Mouse (Mus musculus): ENCODE data around the gene Slc5a10.
"Not testable (repeated sequence)": the region's sequence is repeated elsewhere in the genome, so short reads cannot be mapped to it uniquely, and the experiment has no call there.

The Slc5a10 gene

DNA sequence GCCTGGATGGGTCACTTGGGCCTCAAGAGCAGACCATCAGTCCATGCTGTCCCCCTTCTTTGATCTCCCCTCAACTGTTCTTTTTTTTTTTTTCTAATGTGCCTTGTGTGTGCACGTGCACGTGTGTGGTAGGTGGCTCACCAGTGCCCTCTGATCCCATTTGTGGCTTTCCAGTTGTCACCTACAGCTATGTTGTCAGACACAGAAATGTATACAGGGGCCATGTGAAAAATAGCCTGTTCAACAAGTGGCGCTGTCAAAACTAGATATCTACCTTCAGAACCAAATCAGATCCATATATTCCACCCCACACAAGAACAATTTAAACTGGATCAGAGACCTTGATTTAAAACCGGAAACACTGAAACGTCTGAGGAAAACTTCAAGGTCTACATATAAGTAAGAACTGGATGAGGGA lies 71.5 kb downstream of the Slc5a10 start:
- no peak for DNase-seq (ENCODE audit: low spot score)

DNA sequence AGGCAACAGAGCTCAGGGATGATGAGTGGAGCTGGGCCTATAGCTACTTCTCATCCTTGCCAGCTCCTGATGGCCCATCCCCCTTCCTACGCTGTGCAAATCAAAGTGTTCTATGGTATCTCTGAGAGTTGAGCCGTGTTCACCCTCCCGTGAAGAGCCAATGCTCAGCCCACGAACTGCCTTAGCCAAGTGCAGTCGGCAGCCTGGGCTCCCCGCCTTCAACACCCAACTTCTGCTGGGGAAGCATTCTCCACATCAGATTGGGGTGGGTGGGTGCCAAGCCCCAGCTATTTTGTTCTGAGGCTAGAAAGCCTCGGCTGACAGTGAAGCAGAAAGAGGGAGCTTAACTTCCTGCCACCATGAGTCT lies 71.9 kb downstream of the Slc5a10 start:
- no peak for DNase-seq (ENCODE audit: low spot score)

DNA sequence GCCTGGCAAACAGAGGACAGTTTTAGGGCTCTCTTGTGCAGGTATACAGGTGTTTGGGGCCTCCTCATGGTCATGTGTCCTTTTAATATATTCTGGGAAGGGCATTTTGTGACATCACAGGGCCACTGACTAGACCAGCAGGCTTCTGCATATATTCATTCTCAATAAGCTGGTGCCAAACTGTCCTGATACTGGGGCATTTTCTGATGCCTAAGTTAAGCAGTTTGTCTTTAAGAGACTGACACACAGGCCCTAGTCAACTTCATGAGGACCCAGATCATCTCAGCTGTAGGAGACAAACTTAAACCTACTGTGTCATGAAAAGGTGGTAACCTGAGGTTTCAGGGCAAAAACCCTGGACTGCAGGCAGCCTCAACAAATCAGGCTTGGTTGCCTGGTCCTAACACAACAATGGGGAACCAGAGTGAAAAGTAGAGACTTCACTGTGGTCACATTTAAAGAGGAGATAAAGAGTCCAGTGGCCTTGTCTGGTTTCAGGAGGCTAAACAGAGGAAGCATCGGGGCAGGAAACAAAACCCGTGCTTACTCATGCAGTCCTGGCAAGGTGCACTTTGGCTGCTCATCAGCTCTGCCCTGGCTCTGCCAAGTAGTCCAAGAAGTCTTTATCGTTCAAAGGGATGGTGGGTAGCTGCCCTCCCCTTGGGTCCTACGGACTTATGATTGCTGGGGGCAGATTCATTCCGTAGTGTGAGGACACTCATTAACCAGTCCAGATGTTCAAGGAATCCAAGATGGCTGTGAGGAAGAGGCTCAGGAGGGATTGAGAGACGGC lies 72.5 kb downstream of the Slc5a10 start:
- DNase-seq (ENCODE audit: low spot score): no peak

DNA sequence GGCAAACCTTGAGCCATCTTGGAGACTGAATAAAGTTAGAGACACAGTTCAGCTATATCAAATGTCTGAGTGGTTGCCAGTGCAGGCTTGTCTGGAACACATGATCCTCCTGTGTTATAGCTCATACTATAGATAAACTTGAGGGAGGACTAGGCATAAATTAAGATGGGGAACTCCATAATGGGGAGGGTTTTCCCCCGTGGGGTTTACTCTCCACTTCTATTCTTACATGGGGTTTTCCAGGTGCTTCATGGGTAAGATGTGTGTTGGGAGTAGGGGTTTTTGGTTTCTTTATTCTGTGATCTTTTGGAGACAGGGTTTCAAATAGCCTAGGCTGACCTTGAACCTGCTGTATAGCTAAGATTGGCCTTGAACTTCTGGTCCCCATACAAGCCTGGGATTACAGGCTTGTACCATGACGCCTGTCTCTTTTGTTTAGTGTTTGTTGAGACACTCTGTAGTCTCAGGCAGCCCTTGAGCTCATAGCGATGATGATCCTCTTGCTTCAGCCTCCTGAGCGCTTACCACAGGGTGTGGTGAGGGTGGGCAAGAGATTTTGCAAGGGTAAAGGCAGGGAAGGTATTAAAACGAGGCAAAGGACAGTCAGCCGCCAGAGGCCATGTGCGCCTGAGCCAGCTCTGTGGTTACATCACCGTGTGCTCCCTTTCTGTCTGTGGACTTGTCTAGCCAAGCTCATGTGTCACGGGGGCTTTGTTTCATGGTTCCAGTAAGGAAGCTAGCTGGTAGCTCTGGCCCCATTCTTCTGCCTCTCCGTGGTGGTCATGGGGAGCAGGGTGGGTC lies 73.3 kb downstream of the Slc5a10 start:
- peak; percentile 73 for DNase-seq (ENCODE audit: low spot score)

DNA sequence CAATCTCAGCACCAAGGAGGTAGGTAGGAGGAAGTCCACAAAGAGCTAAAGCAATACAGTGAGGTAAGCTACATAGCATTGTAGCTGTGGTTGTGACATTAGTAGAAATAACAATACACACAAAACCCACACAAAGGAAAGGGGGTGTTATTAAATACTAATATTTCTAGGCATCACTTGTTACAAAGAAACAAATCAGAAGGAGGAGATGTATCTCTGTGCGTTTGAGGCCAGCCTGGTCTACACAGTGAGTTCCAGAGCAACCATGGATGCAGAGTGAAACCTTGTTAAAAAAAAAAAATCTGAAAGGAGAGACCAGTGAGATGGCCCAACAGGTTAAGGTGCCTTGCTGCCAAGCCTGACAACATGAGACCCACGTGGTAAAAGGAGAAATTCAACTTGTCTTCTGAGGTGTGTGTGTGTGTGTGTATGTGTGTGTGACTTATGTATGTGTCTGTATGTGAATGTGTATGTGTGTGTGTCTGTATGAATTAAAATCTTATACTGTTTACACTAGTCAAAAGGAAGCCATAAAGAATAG lies 74.1 kb downstream of the Slc5a10 start:
- DNase-seq (ENCODE audit: low spot score): no peak

DNA sequence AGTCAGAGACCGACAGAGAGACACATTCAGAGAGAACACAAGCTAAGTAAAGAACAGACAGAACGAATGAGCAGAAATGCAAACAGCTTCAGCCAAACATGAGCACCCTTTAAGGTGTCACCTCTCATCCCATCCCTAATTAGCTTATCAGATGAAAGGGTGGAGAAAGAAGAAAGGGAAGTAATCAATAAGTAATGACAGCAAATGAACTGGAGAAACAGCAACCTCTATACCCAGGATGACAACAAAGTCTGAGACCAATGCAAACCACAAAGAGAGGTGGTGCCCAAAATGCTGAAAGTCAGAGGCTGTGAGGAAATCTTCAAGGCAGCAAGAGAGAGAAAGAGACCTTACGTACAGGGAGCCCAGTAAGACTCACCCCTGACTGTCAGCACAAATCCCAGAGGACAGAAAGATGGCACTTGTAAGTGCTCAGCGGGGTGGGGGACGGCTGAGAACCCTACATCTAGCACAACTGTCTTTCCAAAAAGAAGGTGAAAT lies 75.2 kb downstream of the Slc5a10 start:
- DNase-seq (ENCODE audit: low spot score): no peak

DNA sequence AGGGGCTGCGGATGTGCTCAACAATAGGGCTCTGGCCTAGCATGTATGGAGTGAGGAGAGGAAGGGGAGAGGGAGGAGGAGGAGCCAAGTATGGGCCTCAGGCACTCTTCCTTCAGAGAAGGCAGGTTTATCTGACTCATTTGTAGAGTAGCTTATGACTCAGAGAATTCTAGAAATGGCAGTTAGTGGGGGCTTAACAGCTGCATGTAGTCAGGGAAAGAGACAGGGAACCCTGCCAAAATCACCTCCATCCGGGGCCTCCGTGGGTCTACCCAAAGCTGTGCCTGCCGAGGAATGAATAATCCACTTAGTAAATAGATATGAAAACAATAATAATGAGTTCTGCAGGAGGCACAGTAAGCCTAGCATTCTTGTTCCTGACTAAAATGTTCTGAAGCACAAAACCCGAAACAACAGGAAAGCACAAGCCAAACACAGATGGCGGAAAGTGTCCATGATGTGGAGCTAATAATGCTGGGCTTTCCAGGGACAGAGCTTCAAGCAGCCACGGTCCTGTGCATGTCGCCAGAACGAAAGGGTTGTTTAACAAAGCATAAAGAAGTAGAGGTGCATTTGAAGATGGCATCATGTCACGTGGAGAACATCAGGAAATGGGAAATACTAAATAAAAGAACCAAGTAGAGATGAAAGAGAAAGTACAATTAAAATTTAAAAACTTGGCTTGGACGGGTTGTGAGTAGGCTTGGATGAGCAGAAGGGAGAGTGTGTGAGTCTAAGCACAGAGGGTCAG lies 75.9 kb downstream of the Slc5a10 start:
- DNase-seq (ENCODE audit: low spot score): no peak

DNA sequence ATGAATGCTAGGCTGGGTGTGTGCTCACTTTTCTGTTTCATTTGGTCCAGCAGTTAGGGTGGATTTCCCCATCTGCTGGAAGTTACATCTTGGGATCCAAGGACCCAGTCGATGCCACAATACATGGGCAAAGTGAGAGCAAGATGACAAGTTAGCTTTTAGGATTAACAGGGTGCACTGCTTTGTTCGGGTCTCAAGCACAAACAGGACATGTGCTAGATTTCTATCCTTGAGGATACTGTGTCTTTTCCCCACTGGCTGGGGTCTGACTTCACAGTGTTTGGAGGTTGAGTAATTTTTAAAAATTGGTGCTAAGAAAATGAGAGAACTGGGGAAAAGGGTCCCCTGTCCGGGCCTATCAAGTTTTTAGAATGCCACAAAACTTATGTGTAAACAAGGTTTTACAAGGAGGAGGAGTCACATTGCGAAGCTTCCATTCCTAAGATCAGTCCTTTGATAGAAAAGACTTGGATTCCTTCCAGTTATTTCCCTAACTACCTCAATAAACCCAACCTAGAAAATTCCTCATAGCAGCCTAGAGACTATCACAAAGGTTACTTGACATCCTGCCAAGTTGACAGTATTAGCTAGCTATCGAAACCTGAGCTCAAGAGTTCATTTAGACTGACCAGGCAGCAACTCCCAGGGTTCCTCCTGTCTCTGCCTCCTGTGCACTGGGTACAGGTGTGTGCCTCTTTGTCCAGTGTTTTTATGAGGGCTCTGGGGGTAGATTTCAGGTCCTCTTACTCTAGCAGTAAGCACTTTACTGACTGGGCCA lies 77.3 kb downstream of the Slc5a10 start:
- DNase-seq (ENCODE audit: low spot score): no peak

DNA sequence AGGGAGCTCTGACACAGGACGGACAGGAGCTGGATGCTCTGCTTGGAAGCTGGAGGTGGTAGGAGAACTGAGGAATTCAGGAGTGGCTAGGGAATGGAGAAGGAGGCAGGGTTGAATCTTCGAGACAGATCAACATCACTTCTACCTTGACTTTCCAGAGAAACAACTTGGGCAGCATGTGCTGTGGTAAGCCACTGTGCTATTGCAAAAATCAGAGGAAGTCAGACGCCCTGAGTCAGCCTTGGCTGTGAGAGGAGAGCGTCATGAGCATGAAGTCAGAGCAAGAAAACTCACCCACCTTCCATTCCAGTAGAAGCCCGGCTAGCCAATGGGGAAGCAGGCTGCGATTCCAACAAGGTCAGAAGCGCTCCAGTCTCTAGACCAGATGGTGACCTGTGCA lies 78.5 kb downstream of the Slc5a10 start:
- DNase-seq (ENCODE audit: low spot score): no peak

DNA sequence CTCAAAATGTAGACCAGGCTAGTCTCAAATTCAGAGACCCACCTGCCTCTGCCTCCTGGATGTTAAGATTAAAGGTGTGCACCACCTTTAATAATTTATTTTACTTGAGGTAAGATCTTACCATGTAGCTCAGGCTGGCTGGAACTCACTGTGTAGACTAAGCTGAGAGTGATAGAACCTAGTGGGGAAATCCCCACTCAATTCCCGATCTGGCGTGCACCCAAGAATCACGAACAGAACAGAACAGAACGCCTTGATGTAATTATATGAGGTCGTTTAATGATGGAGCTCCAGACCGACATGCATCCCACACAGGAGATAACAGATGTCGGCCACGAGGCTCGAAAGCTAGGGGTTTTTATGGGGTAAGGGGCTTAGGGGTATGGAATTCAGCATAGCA lies 80.0 kb downstream of the Slc5a10 start:
- DNase-seq (ENCODE audit: low spot score): not testable (repeated sequence)

DNA sequence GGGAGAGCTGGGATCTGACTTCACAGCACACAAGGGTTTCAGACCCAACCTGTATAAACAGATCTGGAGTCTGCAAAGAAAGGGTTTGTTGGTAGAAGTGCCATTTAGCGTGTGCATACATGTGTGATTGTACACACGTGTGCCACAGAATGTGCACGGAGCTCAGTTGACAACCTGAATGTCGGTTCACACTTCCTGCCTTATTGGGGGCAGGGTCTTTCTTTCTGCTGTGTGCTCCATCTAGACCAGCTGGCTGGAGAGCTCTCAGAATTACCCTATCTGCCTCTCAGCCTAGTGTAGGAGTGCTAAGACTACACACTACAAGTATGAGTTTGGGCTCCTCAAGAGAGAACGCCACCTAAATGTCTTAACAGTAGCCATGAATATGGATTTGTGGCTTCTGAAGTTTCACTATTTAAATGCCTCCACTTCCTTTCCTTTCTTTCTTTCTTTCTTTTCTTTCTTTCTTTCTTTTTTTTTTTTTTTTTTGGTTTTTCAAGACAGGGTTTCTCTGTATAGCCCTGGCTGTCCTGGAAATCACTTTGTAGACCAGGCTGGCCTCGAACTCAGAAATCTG lies 80.9 kb downstream of the Slc5a10 start:
- DNase-seq (ENCODE audit: low spot score): no peak

DNA sequence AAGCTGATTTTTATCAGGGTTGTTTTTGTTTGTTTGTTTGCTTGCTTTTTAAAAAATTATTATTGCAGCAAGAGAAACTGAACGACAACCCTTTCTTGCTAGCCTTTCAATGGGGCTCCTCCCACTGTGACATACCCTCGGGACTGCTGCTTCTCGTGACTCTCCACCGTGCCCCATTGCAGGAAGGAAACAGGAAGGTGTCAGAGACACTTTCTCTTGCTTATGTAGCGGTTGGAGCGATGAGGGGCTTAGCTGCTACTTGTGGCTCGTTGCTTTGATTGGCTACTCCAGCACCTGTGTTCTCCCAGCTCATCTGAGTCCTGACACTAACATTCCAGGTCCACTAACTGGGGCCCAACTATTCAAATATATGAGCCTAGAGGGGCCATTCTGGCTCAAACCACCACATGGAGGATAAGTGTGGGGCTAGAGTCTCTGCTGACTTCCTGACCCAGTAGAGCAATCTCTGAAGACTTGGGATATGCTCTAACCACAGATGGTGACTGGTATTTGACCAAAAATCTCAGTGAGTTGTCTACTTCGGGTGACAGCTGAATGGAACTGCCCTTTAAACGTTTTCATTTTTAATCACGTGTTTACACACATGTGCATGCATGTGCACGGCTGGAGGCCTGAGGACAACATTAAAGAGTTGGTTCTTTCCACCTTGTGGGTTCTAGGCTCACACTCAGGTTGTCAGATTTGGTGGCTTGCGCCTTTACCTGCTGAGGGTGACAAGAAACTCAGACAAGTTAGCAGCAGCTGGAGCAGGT lies 81.7 kb downstream of the Slc5a10 start:
- peak; percentile 73 for DNase-seq (ENCODE audit: low spot score)

DNA sequence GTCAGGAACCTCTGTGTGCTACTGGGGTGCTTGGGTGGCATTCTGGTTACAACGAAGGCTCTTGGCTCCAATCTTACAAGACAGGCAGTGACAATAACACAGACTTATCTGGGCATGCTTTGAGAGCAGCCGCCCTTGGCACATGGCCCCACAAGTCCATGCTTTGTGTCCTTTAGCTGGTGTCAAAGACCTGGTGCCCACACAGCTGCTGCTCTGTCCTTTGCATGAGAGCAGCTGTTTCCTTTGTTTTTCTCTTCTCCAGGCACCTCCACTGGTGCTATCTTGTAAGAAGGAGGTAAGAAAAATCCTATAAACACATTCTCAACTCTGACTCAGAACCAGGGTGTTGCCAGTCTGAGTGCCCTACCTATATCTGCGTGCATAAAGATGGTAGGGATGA lies 82.8 kb downstream of the Slc5a10 start:
- DNase-seq (ENCODE audit: low spot score): no peak

DNA sequence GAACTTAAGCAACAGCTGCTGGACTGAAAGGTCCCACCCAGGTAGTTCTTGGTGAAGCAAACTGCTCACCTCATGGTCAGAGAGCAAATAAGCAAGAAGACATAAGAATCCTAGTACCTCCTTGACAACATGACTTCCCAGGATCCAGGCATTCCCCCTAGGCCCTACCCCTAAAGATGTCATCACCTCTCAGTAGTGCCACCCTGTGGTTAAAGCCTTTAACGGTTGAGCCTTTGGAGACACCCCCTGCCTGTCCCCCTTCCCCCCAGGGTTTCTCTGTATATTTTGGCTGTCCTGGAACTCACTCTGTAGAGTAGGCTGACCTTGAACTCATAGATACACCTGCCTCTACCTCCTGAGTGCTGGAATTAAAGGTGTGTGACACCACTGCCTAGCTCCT lies 83.2 kb downstream of the Slc5a10 start:
- no peak for DNase-seq (ENCODE audit: low spot score)

DNA sequence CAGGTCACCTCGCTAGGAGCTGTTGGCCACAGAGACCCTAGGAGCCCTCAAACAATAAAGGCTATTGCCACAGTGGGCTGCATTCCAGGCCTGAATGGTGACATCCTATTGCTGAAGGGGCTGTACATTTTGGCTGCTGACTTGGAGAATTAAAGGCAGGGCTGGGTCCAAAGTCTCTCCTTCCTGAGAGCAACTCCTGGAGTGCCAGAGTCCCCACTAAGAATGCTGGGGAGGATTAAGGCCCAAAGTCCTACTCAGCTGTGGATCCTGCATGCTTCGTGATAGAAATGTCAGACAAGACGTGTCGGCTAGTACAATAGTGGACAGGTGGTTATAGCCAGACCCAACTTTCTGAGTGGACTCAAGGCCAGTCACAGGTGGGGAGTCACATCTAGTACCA lies 84.3 kb downstream of the Slc5a10 start:
- DNase-seq (ENCODE audit: low spot score): not testable (repeated sequence)

DNA sequence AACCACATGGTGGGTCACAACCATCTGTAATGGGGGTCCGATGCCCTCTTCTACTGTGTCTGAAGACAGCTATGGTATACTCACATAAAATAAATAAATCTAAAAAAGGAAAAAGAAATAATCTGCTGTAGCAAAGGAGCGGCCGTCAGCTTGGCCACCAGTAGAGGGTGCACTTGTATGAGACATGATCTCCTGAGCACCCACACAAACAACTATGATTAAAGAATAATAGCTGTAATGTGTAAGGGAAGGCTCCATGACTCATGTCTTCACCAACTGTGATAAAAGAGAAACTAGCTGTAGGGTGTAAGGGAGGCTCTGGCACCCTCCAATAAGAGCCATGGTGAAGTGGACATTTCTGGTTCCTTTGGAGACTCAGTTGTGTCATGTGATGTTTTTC lies 91.0 kb downstream of the Slc5a10 start:
- DNase-seq (ENCODE audit: low spot score): peak; percentile 48

DNA sequence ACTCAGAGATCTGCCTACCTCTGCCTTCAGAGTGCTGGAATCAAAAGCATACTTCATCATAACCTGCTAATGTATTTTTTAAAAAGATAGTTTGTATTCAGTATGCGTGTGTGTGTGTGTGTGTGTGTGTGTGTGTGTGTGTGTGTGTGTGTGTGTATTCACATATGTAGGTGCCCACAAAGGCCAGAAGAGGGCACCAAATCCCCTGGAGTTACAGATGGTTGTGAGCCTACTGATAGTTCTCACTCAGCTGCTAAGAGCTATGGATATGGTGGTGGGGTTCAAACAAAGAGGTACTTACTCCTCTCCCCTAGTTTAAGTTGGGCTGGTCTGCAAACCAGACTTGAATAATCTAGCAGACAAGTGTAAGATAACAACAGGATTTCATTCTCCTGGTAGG lies 94.1 kb downstream of the Slc5a10 start:
- no peak for DNase-seq (ENCODE audit: low spot score)

DNA sequence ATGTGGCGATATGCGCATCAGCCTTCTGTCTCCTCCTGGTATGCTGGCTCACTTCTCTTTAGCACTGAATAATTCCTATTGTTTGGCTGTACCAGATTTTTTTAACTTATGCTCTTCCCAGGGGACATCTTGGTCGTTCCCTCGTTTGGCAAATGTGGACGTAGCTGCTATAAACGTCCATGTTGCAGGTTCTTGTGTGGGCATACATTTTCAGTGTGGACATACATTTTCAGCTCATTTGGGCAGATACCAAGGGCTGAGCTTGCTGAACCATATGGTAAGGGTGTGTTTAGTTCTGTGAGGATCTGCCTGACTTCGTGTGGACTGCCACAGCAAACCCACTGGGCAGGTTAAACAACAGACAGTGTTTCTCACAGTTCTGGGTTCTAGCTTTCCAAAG lies 95.5 kb downstream of the Slc5a10 start:
- DNase-seq (ENCODE audit: low spot score): no peak

Data from T-cell, adult 2 months (primary cell).